Mouse (Mus musculus) frontal cortex, postnatal 36 days (tissue): ENCODE data around the gene Stx19.
A peak's percentile ranks its signal among the peaks of the same experiment; 100 is the strongest.

Source experiments
- DNase-seq, 2 experiments: peaks; one replicate each; pipeline ENCODE4 v3.0.0; 2022; ENCODE audit warnings: low spot score in 2 of 2

Stx19 gene

GRCm38 (mm10) chr16:62846498-62847312, 32.2 kb downstream of the Stx19 start, which contains the start of gene Arl13b:
TSS of gene Arl13b (minus strand) at chr16:62847040.
- peak; percentile 91 to 96 for DNase-seq

GRCm38 (mm10) chr16:62852464-62853252, 38.2 kb downstream of the Stx19 start:
- no peak for DNase-seq

GRCm38 (mm10) chr16:62853611-62854126, 39.2 kb downstream of the Stx19 start:
- DNase-seq = no peak

GRCm38 (mm10) chr16:62854191-62855068, 40.0 kb downstream of the Stx19 start, which contains the start of gene Pros1:
TSS of gene Pros1 (plus strand) at chr16:62854307.
- DNase-seq = peak; percentile 24 to 31

GRCm38 (mm10) chr16:62855385-62855784, 40.9 kb downstream of the Stx19 start:
- DNase-seq = no peak

- DNase-seq = no peak
Observed at GRCm38 (mm10) chr16:62856273-62856672, 41.8 kb downstream of the Stx19 start.

GRCm38 (mm10) chr16:62857498-62857897, 43.0 kb downstream of the Stx19 start:
- DNase-seq = no peak

GRCm38 (mm10) chr16:62858018-62858417, 43.5 kb downstream of the Stx19 start:
- DNase-seq = no peak

- DNase-seq = no peak
Observed at GRCm38 (mm10) chr16:62860140-62860539, 45.7 kb downstream of the Stx19 start.

GRCm38 (mm10) chr16:62861455-62861854, 47.0 kb downstream of the Stx19 start:
- no peak for DNase-seq

GRCm38 (mm10) chr16:62872688-62873117, 58.2 kb downstream of the Stx19 start:
- DNase-seq = no peak

GRCm38 (mm10) chr16:62873180-62873579, 58.7 kb downstream of the Stx19 start:
- DNase-seq = no peak
